Mouse (Mus musculus): Measurements from ENCODE around the gene Txlnb.

- TF ChIP-seq POLR2A (IDR thresholded peaks at IDR 0.05; ENCODE audit: control insufficient read depth, low read depth, low read length), result no peak
- TF ChIP-seq CTCF (IDR thresholded peaks at IDR 0.05; ENCODE audit: control insufficient read depth, insufficient read depth, insufficient replicate concordance, low read depth, low read length), result no peak
Measured at GRCm38 (mm10) chr10:17772364-17772763, 23.7 kb upstream of the Txlnb start.
